Mouse (Mus musculus): ENCODE measurements around the gene Glis3. TPM values are rescaled to one million over a fixed set of nuclear protein-coding genes. Genes with fewer than 3 reads are reported as not detected.

The Glis3 gene
- polyA plus RNA-seq, 1 experiment from 2014 or later = 0.15 TPM

- Histone ChIP-seq H3K4me3 (replicated peaks) (no peak overlapping the region), H3K36me3 (replicated peaks) (no peaks in the 10 kb centered on the region), H3K27ac (replicated peaks) (no peak overlapping the region), H3K4me2 (no peak overlapping the region), H3K4me1 (replicated peaks) (no peaks in the 10 kb centered on the region), H3K9ac (no peak overlapping the region), H3K9me3 (replicated peaks) (no peaks in the 10 kb centered on the region), H3K27me3 (no peaks in the 10 kb centered on the region)
- 68% methylated on average over 9 of the region's 9 CpGs for WGBS (ENCODE audit: insufficient replicate concordance)
- no peak for ATAC-seq (ENCODE audit: insufficient read depth)
Measured at GRCm38 (mm10) chr19:28381441-28381840, 298.4 kb downstream of the Glis3 start.

GRCm38 (mm10) chr19:28380691-28381262 lies 299.1 kb downstream of the Glis3 start:
- 59% methylated on average over 9 of the region's 9 CpGs for WGBS (ENCODE audit: insufficient replicate concordance)
- no peak for ATAC-seq (ENCODE audit: insufficient read depth)
- no peak overlapping the region for H3K4me3 ChIP-seq (replicated peaks)

GRCm38 (mm10) chr19:28377788-28378295 lies 302.0 kb downstream of the Glis3 start:
- Histone ChIP-seq H3K36me3 (replicated peaks) (no peaks in the 10 kb centered on the region), H3K4me3 (replicated peaks) (no peak overlapping the region), H3K4me2 (no peak overlapping the region), H3K9ac (no peak overlapping the region), H3K27ac (replicated peaks) (no peak overlapping the region), H3K27me3 (no peaks in the 10 kb centered on the region), H3K9me3 (replicated peaks) (no peaks in the 10 kb centered on the region), H3K4me1 (replicated peaks) (no peaks in the 10 kb centered on the region)
- 56% methylated on average over 5 of the region's 5 CpGs for WGBS (ENCODE audit: insufficient replicate concordance)
- no peak for ATAC-seq (ENCODE audit: insufficient read depth)

More at GRCm38 (mm10) chr19:28380691-28381262, 299.1 kb downstream of the Glis3 start:
- Histone ChIP-seq H3K36me3 (replicated peaks) (no peaks in the 10 kb centered on the region), H3K9ac (no peak overlapping the region), H3K9me3 (replicated peaks) (no peaks in the 10 kb centered on the region), H3K4me1 (replicated peaks) (no peaks in the 10 kb centered on the region), H3K27ac (replicated peaks) (no peak overlapping the region), H3K4me2 (no peak overlapping the region), H3K27me3 (no peaks in the 10 kb centered on the region)

GRCm38 (mm10) chr19:28376401-28376800 lies 303.5 kb downstream of the Glis3 start:
- Histone ChIP-seq H3K9me3 (replicated peaks) (no peaks in the 10 kb centered on the region), H3K27ac (replicated peaks) (no peak overlapping the region), H3K27me3 (no peaks in the 10 kb centered on the region), H3K36me3 (replicated peaks) (no peaks in the 10 kb centered on the region), H3K4me3 (replicated peaks) (no peak overlapping the region), H3K4me1 (replicated peaks) (no peaks in the 10 kb centered on the region), H3K9ac (no peak overlapping the region), H3K4me2 (no peak overlapping the region)
- no peak for ATAC-seq (ENCODE audit: insufficient read depth)
- 48% methylated on average over 1 of the region's 1 CpGs for WGBS (ENCODE audit: insufficient replicate concordance)

- H3K9me3 ChIP-seq (replicated peaks) = no peaks in the 10 kb centered on the region
- no peaks in the 10 kb centered on the region for H3K4me1 ChIP-seq (replicated peaks)
- H3K27me3 ChIP-seq = no peaks in the 10 kb centered on the region
- no peak for ATAC-seq (ENCODE audit: insufficient read depth)
- no peak overlapping the region for H3K27ac ChIP-seq (replicated peaks)
- H3K4me2 ChIP-seq = no peak overlapping the region
- H3K4me3 ChIP-seq (replicated peaks) = no peak overlapping the region
- H3K9ac ChIP-seq = no peak overlapping the region
- WGBS (ENCODE audit: insufficient replicate concordance) = 56% methylated on average over 2 of the region's 2 CpGs
- H3K36me3 ChIP-seq (replicated peaks) = no peaks in the 10 kb centered on the region
Measured at GRCm38 (mm10) chr19:28375746-28376145, 304.1 kb downstream of the Glis3 start.

- H3K4me2 ChIP-seq = no peak overlapping the region
- no peaks in the 10 kb centered on the region for H3K36me3 ChIP-seq (replicated peaks)
- no peak overlapping the region for H3K4me3 ChIP-seq (replicated peaks)
- no peaks in the 10 kb centered on the region for H3K4me1 ChIP-seq (replicated peaks)
- H3K9ac ChIP-seq = no peak overlapping the region
- no peaks in the 10 kb centered on the region for H3K9me3 ChIP-seq (replicated peaks)
- H3K27ac ChIP-seq (replicated peaks) = no peak overlapping the region
- ATAC-seq (ENCODE audit: insufficient read depth) = no peak
- 42% methylated on average over 2 of the region's 2 CpGs for WGBS (ENCODE audit: insufficient replicate concordance)
- H3K27me3 ChIP-seq = no peaks in the 10 kb centered on the region
Measured at GRCm38 (mm10) chr19:28374524-28374923, 305.4 kb downstream of the Glis3 start.

- no peak overlapping the region for H3K4me3 ChIP-seq (replicated peaks)
- no peaks in the 10 kb centered on the region for H3K36me3 ChIP-seq (replicated peaks)
- no peak for ATAC-seq (ENCODE audit: insufficient read depth)
- H3K27me3 ChIP-seq = no peaks in the 10 kb centered on the region
- 61% methylated on average over 4 of the region's 4 CpGs for WGBS (ENCODE audit: insufficient replicate concordance)
- no peaks in the 10 kb centered on the region for H3K9me3 ChIP-seq (replicated peaks)
- H3K27ac ChIP-seq (replicated peaks) = no peak overlapping the region
- H3K4me2 ChIP-seq = no peak overlapping the region
- no peak overlapping the region for H3K9ac ChIP-seq
- no peaks in the 10 kb centered on the region for H3K4me1 ChIP-seq (replicated peaks)
Measured at GRCm38 (mm10) chr19:28368215-28368614, 311.7 kb downstream of the Glis3 start.

GRCm38 (mm10) chr19:28367274-28367673 lies 312.6 kb downstream of the Glis3 start:
- H3K4me2 ChIP-seq = no peak overlapping the region
- H3K27ac ChIP-seq (replicated peaks) = no peak overlapping the region
- H3K4me1 ChIP-seq (replicated peaks) = no peaks in the 10 kb centered on the region
- WGBS (ENCODE audit: insufficient replicate concordance) = 61% methylated on average over 6 of the region's 6 CpGs
- H3K4me3 ChIP-seq (replicated peaks) = no peak overlapping the region
- no peak overlapping the region for H3K9ac ChIP-seq
- no peaks in the 10 kb centered on the region for H3K27me3 ChIP-seq
- ATAC-seq (ENCODE audit: insufficient read depth) = no peak
- no peaks in the 10 kb centered on the region for H3K9me3 ChIP-seq (replicated peaks)
- H3K36me3 ChIP-seq (replicated peaks) = no peaks in the 10 kb centered on the region

GRCm38 (mm10) chr19:28366766-28367165 lies 313.1 kb downstream of the Glis3 start:
- H3K9me3 ChIP-seq (replicated peaks) = no peaks in the 10 kb centered on the region
- no peaks in the 10 kb centered on the region for H3K36me3 ChIP-seq (replicated peaks)
- ATAC-seq (ENCODE audit: insufficient read depth) = no peak
- no peak overlapping the region for H3K9ac ChIP-seq
- H3K27me3 ChIP-seq = no peaks in the 10 kb centered on the region
- H3K27ac ChIP-seq (replicated peaks) = no peak overlapping the region
- H3K4me2 ChIP-seq = no peak overlapping the region
- H3K4me3 ChIP-seq (replicated peaks) = no peak overlapping the region
- H3K4me1 ChIP-seq (replicated peaks) = no peaks in the 10 kb centered on the region
- 70% methylated on average over 1 of the region's 1 CpGs for WGBS (ENCODE audit: insufficient replicate concordance)

- Histone ChIP-seq H3K4me2 (no peak overlapping the region), H3K9me3 (replicated peaks) (no peaks in the 10 kb centered on the region), H3K9ac (no peak overlapping the region), H3K4me3 (replicated peaks) (no peak overlapping the region), H3K27me3 (no peaks in the 10 kb centered on the region), H3K4me1 (replicated peaks) (no peaks in the 10 kb centered on the region), H3K27ac (replicated peaks) (no peak overlapping the region), H3K36me3 (replicated peaks) (no peaks in the 10 kb centered on the region)
- WGBS (ENCODE audit: insufficient replicate concordance) = 40% methylated on average over 7 of the region's 7 CpGs
- ATAC-seq (ENCODE audit: insufficient read depth) = no peak
Measured at GRCm38 (mm10) chr19:28365897-28366296, 314.0 kb downstream of the Glis3 start.

- H3K27ac ChIP-seq (replicated peaks) = no peak overlapping the region
- ATAC-seq (ENCODE audit: insufficient read depth) = no peak
- H3K27me3 ChIP-seq = no peaks in the 10 kb centered on the region
- H3K4me1 ChIP-seq (replicated peaks) = no peaks in the 10 kb centered on the region
- whole genome bisulfite sequencing (ENCODE audit: insufficient replicate concordance) = 57% methylated on average over 4 of the region's 4 CpGs
- no peak overlapping the region for H3K4me3 ChIP-seq (replicated peaks)
- H3K36me3 ChIP-seq (replicated peaks) = no peaks in the 10 kb centered on the region
- no peak overlapping the region for H3K4me2 ChIP-seq
- H3K9me3 ChIP-seq (replicated peaks) = no peaks in the 10 kb centered on the region
- no peak overlapping the region for H3K9ac ChIP-seq
Measured at GRCm38 (mm10) chr19:28360884-28361283, 319.0 kb downstream of the Glis3 start.

- no peaks in the 10 kb centered on the region for H3K9me3 ChIP-seq (replicated peaks)
- no peak overlapping the region for H3K4me2 ChIP-seq
- no peak overlapping the region for H3K9ac ChIP-seq
- 66% methylated on average over 9 of the region's 9 CpGs for WGBS (ENCODE audit: insufficient replicate concordance)
- no peaks in the 10 kb centered on the region for H3K4me1 ChIP-seq (replicated peaks)
- H3K36me3 ChIP-seq (replicated peaks) = no peaks in the 10 kb centered on the region
- no peaks in the 10 kb centered on the region for H3K27me3 ChIP-seq
- ATAC-seq (ENCODE audit: insufficient read depth) = no peak
- no peak overlapping the region for H3K4me3 ChIP-seq (replicated peaks)
- H3K27ac ChIP-seq (replicated peaks) = no peak overlapping the region
Measured at GRCm38 (mm10) chr19:28357595-28357994, 322.3 kb downstream of the Glis3 start.
